Mouse (Mus musculus) ovary, postnatal 14 days (tissue): ENCODE measurements around the gene Fgd1.

Experiments used
- DNase-seq: peaks from one replicate; pipeline ENCODE4 v3.0.0; 2022; ENCODE audit warnings: low spot score

Fgd1 gene

DNA sequence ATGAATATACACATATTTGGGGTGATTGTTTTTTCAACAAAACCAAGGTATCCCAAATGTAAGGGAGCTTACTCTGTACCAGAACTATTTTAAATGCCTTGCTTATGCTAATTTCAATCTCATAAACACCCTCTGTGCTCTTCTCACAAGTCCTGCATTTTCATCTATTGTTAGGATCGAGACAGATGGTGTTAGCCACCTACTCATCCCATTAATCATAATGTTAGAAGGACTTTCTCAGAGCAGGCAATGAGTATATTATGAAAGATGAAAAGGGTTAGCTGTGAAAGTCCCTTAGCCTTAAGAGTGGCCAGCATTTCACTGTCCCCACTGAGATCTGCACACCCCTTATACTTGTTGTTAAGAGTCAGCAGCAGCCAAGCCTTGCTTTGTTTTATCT lies 41.5 kb downstream of the Fgd1 start:
- no peak for DNase-seq

GRCm38 (mm10) chrX:151096171-151097058 lies 50.5 kb downstream of the Fgd1 start, which contains the start of gene Tsr2:
Gene Tsr2, minus strand, starts transcription at chrX:151096543.
- DNase-seq = peak; percentile 46

DNA sequence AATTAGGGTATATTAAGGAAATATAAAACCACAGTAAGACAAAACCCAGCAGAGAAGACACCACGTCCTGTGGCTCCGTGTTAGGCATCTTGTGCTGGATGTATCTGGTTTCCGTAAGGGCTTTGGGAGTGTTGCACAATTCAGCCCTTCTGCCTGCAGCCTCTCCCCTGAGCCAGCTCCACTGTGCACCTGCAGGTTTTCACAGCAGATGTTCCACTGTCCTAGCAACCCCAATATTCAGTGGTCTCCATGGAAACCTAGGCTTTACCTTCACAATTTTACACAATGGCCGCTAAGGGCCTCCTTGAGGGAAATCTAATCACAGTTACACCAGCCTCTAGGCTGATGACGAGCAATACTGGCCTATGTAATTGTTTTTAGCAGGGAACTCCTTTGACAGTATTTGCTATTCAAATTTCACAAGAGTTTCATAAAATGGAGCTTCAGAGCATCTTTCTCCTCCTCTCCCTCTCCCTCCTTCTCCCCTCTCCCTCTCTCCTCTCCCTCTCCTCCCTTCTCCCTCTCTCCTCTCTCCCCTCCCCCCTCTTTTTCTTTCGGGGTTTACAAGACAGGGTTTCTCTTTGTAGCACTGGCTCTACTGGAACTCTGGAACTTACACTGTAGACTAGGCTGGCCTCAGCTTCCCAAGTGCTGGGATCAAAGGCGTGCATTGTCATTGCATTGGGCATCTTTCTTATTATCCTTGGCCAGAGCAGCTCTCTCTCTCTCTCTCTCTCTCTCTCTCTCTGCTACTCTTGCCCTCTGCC lies 61.5 kb downstream of the Fgd1 start:
- no peak for DNase-seq

DNA sequence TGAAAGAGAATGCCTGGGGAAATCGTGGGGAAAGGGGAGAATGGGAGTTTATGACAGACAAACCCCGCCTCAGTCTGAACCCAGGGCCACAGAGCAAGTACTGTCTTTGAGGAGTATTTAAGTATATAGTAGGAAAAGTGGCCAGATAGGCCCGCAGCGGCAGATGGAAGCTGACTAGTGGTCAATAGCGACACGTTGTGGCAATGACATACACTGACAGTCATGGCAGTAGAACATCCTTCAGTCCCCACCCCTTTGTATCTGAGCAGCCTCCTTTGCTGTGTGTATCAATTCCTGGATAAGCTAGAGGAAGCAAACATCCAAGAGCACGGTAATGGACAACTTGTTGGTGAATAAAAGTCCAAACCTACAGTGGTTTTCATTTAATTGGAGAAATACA lies 70.8 kb downstream of the Fgd1 start:
- DNase-seq = no peak

- DNase-seq = no peak
Observed at GRCm38 (mm10) chrX:151117432-151117831, 71.5 kb downstream of the Fgd1 start.

DNA sequence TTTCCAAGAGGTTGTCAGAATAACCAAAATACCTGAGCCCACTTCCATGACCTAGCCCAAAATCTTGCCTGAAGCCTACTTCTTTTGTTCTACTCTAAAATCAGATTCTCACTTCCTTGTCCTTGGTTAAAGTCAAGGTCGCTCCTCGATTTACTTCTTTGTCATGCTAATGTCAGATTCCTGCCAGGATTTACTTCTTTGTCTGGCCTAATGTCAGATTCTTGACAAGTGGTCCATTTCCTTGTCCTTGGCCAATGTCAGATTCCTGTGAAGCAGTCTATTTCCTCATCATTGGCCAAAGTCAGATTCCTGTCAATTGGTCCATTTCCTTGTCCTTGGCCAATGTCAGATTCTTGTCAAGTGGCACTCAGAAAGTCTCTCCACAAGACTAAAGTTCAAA lies 78.0 kb downstream of the Fgd1 start:
- no peak for DNase-seq

GRCm38 (mm10) chrX:151130493-151130892 lies 84.5 kb downstream of the Fgd1 start:
- DNase-seq = no peak

GRCm38 (mm10) chrX:151132785-151133184 lies 86.8 kb downstream of the Fgd1 start:
- no peak for DNase-seq
